ENCODE assay signal across 7 mouse cellular contexts in the genomic region with DNA sequence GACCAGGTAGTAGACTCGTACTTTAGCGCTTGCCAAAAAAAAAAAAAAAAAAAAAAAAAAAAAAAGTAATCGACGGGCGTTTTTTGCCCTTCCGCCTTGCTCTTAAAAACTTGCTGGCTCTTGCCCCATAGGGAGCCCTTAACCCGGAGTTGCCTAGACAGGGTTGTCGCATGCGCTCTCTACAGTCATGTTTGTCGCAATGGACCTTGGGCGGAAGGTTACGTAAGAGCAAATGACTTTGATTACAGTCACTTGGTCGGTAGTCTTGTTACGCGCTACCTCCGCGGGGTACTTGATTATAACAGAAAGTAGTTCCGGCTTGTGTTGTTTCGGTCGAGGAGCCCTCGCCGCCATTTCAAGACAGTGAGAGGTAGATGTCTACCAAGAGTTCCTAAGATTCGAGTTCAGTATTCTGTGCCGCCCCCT. TPM values are rescaled to one million over a fixed set of nuclear protein-coding genes. Genes with fewer than 3 reads are reported as not detected.
A peak's percentile ranks its signal among the peaks of the same experiment; 100 is the strongest.
DNase-seq lines count a peak whose midpoint lies in the region; ATAC-seq lines count a peak whose summit lies in the region.

A gene (plus strand): TSS at position 320 of the 426 bp plus-strand sequence.

- H3K9ac ChIP-seq in intestine, embryonic 15.5 days: peak within 1 kb of the TSS; percentile 65

- peak within 1 kb of the TSS; percentile 45 for H3K4me2 ChIP-seq in intestine, embryonic 15.5 days (replicated peaks)

- H3K9me3 ChIP-seq in intestine, embryonic 15.5 days: no peaks in the 10 kb centered on the region
- H3K9me3 ChIP-seq in midbrain, embryonic 10.5 days (replicated peaks): no peaks in the 10 kb centered on the region

- no peaks in the 10 kb centered on the region for H3K27me3 ChIP-seq in intestine, embryonic 15.5 days (replicated peaks)
- H3K27me3 ChIP-seq in midbrain, embryonic 10.5 days (ENCODE audit: low read depth, poor library complexity, severe bottlenecking): peaks cover 64% of the 10 kb centered on the region

- peak; percentile 93 for ATAC-seq in intestine, embryonic 15.5 days

- no peaks in the 10 kb centered on the region for H3K4me1 ChIP-seq in intestine, embryonic 15.5 days (replicated peaks)
- H3K4me1 ChIP-seq in midbrain, embryonic 10.5 days: peaks cover 19% of the 10 kb centered on the region

- peak within 1 kb of the TSS; percentile 58 for H3K4me3 ChIP-seq in intestine, embryonic 15.5 days (replicated peaks)
- H3K4me3 ChIP-seq in midbrain, embryonic 10.5 days: peak within 1 kb of the TSS; percentile 72

- intact Hi-C loops in gastrocnemius, postnatal 36 days (cut with DNase I): no loop called here
- intact Hi-C loops in left cerebral cortex, postnatal 25 days (cut with DNase I): no loop called here

- no peaks in the 10 kb centered on the region for H3K36me3 ChIP-seq in intestine, embryonic 15.5 days
- H3K36me3 ChIP-seq in midbrain, embryonic 10.5 days: peaks cover 9% of the 10 kb centered on the region

- DNase-seq in adrenal gland, adult 2 months: peak; percentile 91
- peak; percentile 81 for DNase-seq in embryo, embryonic 11.5 days (ENCODE audit: low read depth, low spot score)
- DNase-seq in gastrocnemius, postnatal 36 days: peak; percentile 79 to 81
- DNase-seq in left cerebral cortex, postnatal 25 days (ENCODE audit: low spot score in 2 of 2): peak; percentile 91 to 94
- peak; percentile 87 for DNase-seq in midbrain, embryonic 10.5 days (ENCODE audit: low spot score)
- peak; percentile 74 for DNase-seq in right cerebral cortex, postnatal 4 days

- WGBS in intestine, embryonic 15.5 days: 16% methylated on average over 24 of the region's 24 CpGs
- 19% methylated on average over 24 of the region's 24 CpGs for WGBS in midbrain, embryonic 10.5 days

- peak within 1 kb of the TSS; percentile 59 for H3K27ac ChIP-seq in intestine, embryonic 15.5 days
- peak within 1 kb of the TSS; percentile 93 for H3K27ac ChIP-seq in midbrain, embryonic 10.5 days (replicated peaks)

RNA-seq across cellular contexts. Expression of the gene that starts here (rescaled TPM):
- 100 to 1,000 TPM; 124 to 159 TPM for total RNA-seq in adrenal gland, adult 2 months (2021)
- 28.2 and 36.5 TPM in 2 replicates for polyA plus RNA-seq in adrenal gland, adult 2 months (2012; rRNA removed)
- total RNA-seq in gastrocnemius, postnatal 36 days (2021): 10 to 100 TPM; 59.2 to 64.7 TPM
- polyA plus RNA-seq in intestine, embryonic 15.5 days (2015; fragmentation: Nextera tagmentation; extraction: Ambion mirVana): 111 and 117 TPM in 2 replicates
- total RNA-seq in left cerebral cortex, postnatal 25 days (2021): 100 to 1,000 TPM; 212 to 236 TPM
- polyA plus RNA-seq in midbrain, embryonic 10.5 days (2016; fragmentation: Nextera tagmentation; extraction: Ambion mirVana): 130 and 158 TPM in 2 replicates

Comparison
In these comparisons a context has a peak if more than half of its experiments do, and no peak if none do; other contexts are left out.
1. Peak in every context shown above with its lines: DNase-seq, ATAC-seq, H3K4me3 ChIP-seq and H3K27ac ChIP-seq.